Mouse (Mus musculus): ENCODE results near the gene Sirt4.
"Not testable (repeated sequence)": the region's sequence is repeated elsewhere in the genome, so short reads cannot be mapped to it uniquely, and the experiment has no call there.

Gene Sirt4

GRCm38 (mm10) chr5:115483947-115484920 lies at the start of gene Sirt4:
Sirt4 (minus strand) TSS chr5:115484725.
- DNase-seq: peak; percentile 82

DNA sequence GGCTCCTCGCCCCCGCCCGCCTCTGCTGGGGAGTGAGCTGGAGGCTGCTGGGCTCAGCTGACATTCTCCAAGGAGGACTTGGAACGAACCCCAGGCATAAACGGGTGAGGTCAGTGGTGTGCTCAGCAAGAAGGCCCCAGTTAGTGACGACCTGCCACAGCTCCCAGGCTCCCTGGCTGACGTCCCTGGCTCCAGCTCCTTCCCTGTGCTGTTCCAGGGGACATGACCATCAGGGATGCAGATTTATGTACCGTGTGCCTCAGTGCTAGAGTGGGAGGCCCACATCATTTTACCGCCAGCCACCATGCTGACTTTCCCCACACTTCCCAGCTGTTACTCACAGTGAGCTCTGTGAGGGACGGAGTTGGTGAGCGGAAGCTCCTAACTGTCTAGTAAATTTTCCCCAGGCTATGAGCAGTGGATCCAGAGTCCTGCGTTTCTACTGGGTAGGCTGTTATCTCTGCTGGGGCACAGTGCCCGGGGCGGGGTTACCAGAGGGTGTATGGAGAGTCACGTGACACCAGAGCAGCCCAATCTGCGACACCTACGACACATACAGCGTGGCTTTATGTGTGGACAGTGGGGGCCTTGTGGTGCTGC lies 47.2 kb upstream of the Sirt4 start:
- peak; percentile 80 for DNase-seq

DNA sequence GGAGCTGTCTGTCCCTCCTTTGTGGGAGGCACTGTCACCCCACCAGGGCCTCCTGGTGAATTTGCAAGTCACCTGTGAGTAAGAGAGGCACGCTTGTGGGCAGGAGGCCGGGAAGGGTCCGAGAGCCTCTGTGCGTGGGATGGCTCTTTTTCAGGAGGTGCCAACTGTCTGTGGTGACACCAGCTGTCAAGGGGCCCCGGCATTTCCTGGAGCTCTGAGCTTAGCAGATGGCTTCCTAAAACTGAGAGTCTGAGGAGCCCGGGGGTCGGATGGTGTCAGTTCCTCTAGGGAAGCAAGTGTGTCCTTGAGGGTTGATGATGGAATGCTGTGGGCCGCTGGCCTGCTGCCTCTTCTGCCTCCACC lies 45.9 kb upstream of the Sirt4 start:
- peak; percentile 92 for DNase-seq

DNA sequence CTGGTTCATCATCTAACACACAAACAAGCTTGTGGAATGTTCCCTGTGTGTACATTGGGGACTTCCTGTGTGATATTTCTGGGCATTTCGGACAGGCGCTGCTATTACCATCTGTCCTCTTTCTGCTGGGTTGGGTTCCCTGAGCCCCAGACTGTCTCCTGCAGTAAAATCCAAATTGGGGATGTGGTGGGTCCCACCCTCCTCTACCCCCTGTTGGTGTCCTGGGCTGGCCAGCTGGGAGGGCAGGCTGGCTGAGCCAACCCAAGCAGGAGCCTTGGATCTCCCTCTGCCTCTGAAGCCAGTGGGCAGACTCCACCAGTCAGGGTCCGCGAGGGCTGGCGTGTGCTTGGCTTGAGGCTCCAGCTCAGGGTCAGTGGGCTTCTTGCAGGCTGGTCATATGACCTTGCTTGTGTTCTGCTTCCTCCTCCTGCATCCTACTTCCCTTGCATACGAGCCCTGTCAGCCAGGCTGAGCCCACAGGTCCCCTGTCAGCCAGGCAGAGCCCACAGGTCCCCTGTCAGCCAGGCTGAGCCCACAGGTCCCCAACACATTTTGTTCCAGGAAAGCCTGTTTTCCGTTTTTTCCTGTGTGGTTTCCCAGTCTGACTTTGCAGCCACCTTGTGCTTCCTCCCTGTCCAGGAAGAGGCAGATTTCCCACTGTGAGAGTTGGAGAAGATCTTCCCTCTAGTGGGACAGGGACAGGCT lies 45.4 kb upstream of the Sirt4 start:
- peak; percentile 55 for DNase-seq

GRCm38 (mm10) chr5:115529364-115529741 lies 44.8 kb upstream of the Sirt4 start:
- DNase-seq: no peak

GRCm38 (mm10) chr5:115528128-115528527 lies 43.6 kb upstream of the Sirt4 start:
- DNase-seq: no peak

DNA sequence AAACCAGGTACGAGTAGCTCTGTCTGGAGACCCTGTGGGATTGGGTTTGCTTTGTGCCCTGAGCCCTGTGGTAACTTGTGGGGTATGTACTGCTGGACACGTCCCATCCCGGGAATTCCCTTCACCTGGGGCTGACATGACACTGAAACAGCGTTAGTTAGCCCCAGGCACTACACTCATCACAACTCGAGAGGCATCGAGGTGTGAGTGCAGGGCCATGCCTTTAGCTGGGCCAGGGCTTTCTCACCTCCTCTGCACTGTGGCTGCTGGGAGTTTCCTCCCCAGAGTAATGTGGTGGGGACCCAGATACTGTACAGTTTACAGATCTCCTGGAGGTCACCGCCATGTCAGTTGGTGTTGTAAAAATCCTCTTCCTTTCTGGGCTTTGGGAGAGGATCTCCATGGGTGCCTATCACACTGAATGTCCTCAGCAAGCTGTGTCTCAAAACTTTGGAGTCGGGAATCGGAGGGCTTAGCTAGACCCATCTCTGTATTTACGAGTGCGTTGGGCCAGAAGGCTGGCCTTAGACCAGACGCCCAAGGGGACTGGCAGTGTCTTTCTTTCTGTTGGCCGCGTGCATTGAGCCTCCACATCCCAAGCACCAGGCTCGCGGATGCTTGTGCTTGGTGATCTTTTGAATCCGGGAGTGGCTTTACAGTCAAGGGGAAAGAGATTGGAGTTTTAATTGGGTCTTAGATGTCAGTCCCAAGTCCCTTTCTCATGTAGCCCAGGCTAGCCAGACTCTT lies 42.1 kb upstream of the Sirt4 start:
- no peak for DNase-seq

GRCm38 (mm10) chr5:115525943-115526342 lies 41.4 kb upstream of the Sirt4 start:
- no peak for DNase-seq

DNA sequence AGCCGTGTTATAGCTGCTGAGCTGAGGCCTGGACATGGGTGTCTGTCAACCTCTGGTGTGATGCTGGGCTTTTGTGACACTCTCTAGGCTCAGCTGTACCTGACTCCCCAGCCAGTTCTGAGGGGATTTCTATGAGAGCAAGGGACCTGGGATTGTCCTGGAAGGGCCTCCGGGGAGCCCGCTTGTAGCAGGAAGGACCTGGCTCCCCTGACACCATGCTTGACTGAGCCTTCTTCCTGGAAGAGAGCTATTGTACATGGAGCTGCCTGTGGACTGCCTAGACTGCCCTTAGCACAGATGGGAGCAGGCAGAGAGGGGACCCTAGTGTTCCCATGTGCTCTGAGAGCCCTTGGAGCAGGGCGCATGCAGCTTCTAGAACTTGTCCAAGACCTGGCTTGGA lies 40.9 kb upstream of the Sirt4 start:
- no peak for DNase-seq

GRCm38 (mm10) chr5:115524471-115524870 lies 39.9 kb upstream of the Sirt4 start:
- DNase-seq: no peak

GRCm38 (mm10) chr5:115523971-115524370 lies 39.4 kb upstream of the Sirt4 start:
- DNase-seq: no peak

- DNase-seq: no peak
Measured at GRCm38 (mm10) chr5:115522981-115523499, 38.5 kb upstream of the Sirt4 start.

- DNase-seq: no peak
Measured at GRCm38 (mm10) chr5:115522531-115522930, 38.0 kb upstream of the Sirt4 start.

GRCm38 (mm10) chr5:115521553-115522461 lies 37.3 kb upstream of the Sirt4 start:
- no peak for DNase-seq

- no peak for DNase-seq
Measured at GRCm38 (mm10) chr5:115520325-115520869, 35.9 kb upstream of the Sirt4 start.

- DNase-seq: not testable (repeated sequence)
Measured at GRCm38 (mm10) chr5:115518214-115518613, 33.7 kb upstream of the Sirt4 start.

- DNase-seq: no peak
Measured at GRCm38 (mm10) chr5:115517501-115517900, 33.0 kb upstream of the Sirt4 start.

- DNase-seq: no peak
Measured at GRCm38 (mm10) chr5:115516908-115517307, 32.4 kb upstream of the Sirt4 start.

GRCm38 (mm10) chr5:115516081-115516907 lies 31.8 kb upstream of the Sirt4 start:
- no peak for DNase-seq

DNA sequence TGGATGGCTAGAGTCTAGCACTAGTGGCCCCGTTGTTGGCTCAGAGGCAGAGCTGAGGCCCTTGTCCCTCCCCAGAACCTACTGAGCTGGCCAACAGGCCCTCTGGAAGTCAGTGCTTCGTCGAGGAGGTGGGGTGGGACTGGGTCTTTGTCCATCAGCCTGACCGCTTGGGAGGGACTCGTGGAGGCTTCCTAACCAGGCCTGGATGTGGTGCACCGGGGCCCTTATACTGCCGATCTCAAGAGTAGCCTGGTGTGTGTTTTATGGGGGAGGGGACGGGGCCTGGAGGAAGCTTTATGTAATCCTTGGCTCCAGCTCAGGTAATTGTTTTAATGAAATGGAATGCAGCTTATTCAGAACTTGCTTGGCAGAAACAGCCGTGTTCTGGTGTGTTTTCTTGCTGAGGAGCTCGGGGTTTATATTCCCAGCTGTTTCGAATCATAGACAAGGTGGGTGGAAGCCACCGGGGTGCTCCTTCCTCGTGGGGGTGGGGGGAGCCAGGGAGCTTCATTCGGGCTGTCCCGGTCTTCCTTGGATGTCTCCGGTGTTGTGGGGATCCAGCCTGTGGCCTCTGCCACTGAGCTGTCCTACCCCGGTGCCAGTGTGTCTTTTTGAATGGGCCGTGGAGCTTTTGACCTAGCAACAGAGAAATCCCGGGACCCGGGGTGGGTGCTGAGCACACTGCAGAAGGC lies 30.5 kb upstream of the Sirt4 start:
- no peak for DNase-seq
